In genomic region chr11:119228846-119229626, GRCm38 (mm10) we compare ENCODE assay signal across 8 mouse cellular contexts. TPM values are rescaled to one million over a fixed set of nuclear protein-coding genes. Genes with fewer than 3 reads are reported as not detected.
DNase-seq lines count a peak whose midpoint lies in the region; ATAC-seq and TF ChIP-seq lines count a peak whose summit lies in the region.

No protein-coding gene starts in this region.

- no peaks in the 10 kb centered on the region for H3K9me3 ChIP-seq in embryonic facial prominence, embryonic 13.5 days
- no peaks in the 10 kb centered on the region for H3K9me3 ChIP-seq in heart, embryonic 11.5 days (replicated peaks; ENCODE audit: control insufficient read depth, low read length)
- H3K9me3 ChIP-seq in midbrain, embryonic 16.5 days (replicated peaks; ENCODE audit: control insufficient read depth, low read length, poor library complexity, severe bottlenecking) = no peaks in the 10 kb centered on the region

- H3K4me2 ChIP-seq in embryonic facial prominence, embryonic 13.5 days = peak overlapping the region; percentile 88
- H3K4me2 ChIP-seq in heart, embryonic 11.5 days = peak overlapping the region; percentile 97
- peak overlapping the region; percentile 99 for H3K4me2 ChIP-seq in midbrain, embryonic 16.5 days (ENCODE audit: low read length)

- peaks cover 36% of the 10 kb centered on the region for H3K4me1 ChIP-seq in embryonic facial prominence, embryonic 13.5 days
- 0 out of 2 replicates have a peak, but pooled peaks cover 3% of the 10 kb centered on the region for H3K4me1 ChIP-seq in heart, embryonic 11.5 days (ENCODE audit: control insufficient read depth, insufficient read depth, low read length)
- H3K4me1 ChIP-seq in liver, adult 2 months (ENCODE audit: control insufficient read depth, insufficient read depth, low read length) = peaks cover 8% of the 10 kb centered on the region
- H3K4me1 ChIP-seq in midbrain, embryonic 16.5 days (ENCODE audit: control insufficient read depth, insufficient read depth, low read length) = peaks cover 34% of the 10 kb centered on the region

- no peak for TF ChIP-seq POLR2A in liver, adult 2 months (IDR thresholded peaks at IDR 0.05; ENCODE audit: extremely low read depth, insufficient read depth, low read length)

- peak overlapping the region; percentile 75 for H3K4me3 ChIP-seq in embryonic facial prominence, embryonic 13.5 days
- H3K4me3 ChIP-seq in heart, embryonic 11.5 days (ENCODE audit: low read depth, low read length) = peak overlapping the region; percentile 73
- peak overlapping the region; percentile 68 for H3K4me3 ChIP-seq in liver, adult 2 months (ENCODE audit: insufficient read depth, low read depth, low read length)
- H3K4me3 ChIP-seq in midbrain, embryonic 16.5 days (ENCODE audit: low read depth, low read length) = peak overlapping the region; percentile 70

- no peak for TF ChIP-seq CTCF in liver, adult 2 months (IDR thresholded peaks at IDR 0.05; ENCODE audit: low read depth, low read length)

- H3K27ac ChIP-seq in embryonic facial prominence, embryonic 13.5 days = peak overlapping the region; percentile 55
- H3K27ac ChIP-seq in heart, embryonic 11.5 days (ENCODE audit: low read depth, low read length) = no peak overlapping the region; the same call in 1 of the 2 replicates
- H3K27ac ChIP-seq in liver, adult 2 months (replicated peaks; ENCODE audit: insufficient read depth, low read depth, low read length) = peak overlapping the region; percentile 45
- H3K27ac ChIP-seq in midbrain, embryonic 16.5 days (ENCODE audit: low read length) = peak overlapping the region; percentile 80

- H3K27me3 ChIP-seq in embryonic facial prominence, embryonic 13.5 days = no peaks in the 10 kb centered on the region
- H3K27me3 ChIP-seq in heart, embryonic 11.5 days (ENCODE audit: control insufficient read depth, insufficient read depth, low read length) = peaks cover 5% of the 10 kb centered on the region; the same call in 1 of the 2 replicates
- H3K27me3 ChIP-seq in liver, adult 2 months (ENCODE audit: control insufficient read depth, insufficient read depth, low read length) = no peaks in the 10 kb centered on the region
- H3K27me3 ChIP-seq in midbrain, embryonic 16.5 days (ENCODE audit: control insufficient read depth, insufficient read depth, low read depth, low read length) = no peaks in the 10 kb centered on the region
- H3K27me3 ChIP-seq in splenic B cell, adult 2 months (ENCODE audit: control insufficient read depth, insufficient read depth, low read length, poor library complexity, severe bottlenecking) = no peaks in the 10 kb centered on the region

- peak; percentile 53 to 55 for DNase-seq in left cerebral cortex, adult 18-20 months (ENCODE audit: low spot score in 2 of 2)
- no peak for DNase-seq in left cerebral cortex, adult 11 months (ENCODE audit: low spot score)
- DNase-seq in kidney, adult 8-10 months = peak; percentile 51 to 65
- DNase-seq in liver, adult 2 months (ENCODE audit: extremely low read depth, low read depth, low spot score) = peak; percentile 80
- DNase-seq in splenic B cell, adult 2 months (ENCODE audit: low read depth, low spot score) = peak; percentile 88

- no peaks in the 10 kb centered on the region for H3K36me3 ChIP-seq in embryonic facial prominence, embryonic 13.5 days
- H3K36me3 ChIP-seq in heart, embryonic 11.5 days (ENCODE audit: control insufficient read depth, insufficient read depth, low read length) = no peaks in the 10 kb centered on the region
- no peaks in the 10 kb centered on the region for H3K36me3 ChIP-seq in liver, adult 2 months (ENCODE audit: control insufficient read depth, insufficient read depth, low read length)
- no peaks in the 10 kb centered on the region for H3K36me3 ChIP-seq in midbrain, embryonic 16.5 days (ENCODE audit: control insufficient read depth, insufficient read depth, low read length)
- H3K36me3 ChIP-seq in splenic B cell, adult 2 months (ENCODE audit: control insufficient read depth, insufficient read depth, low read length, poor library complexity, severe bottlenecking) = no peaks in the 10 kb centered on the region

- H3K79me2 ChIP-seq in liver, adult 2 months (ENCODE audit: control insufficient read depth, insufficient read depth, low read length) = peaks cover 9% of the 10 kb centered on the region

- peak; percentile 71 for ATAC-seq in embryonic facial prominence, embryonic 13.5 days (ENCODE audit: insufficient number of reproducible peaks, insufficient read depth, low FRiP score, low TSS enrichment, low read depth)
- peak; percentile 62; the same call in 1 of the 2 replicates for ATAC-seq in heart, embryonic 11.5 days (replicated peaks; ENCODE audit: insufficient number of reproducible peaks, low FRiP score, low TSS enrichment)
- peak; percentile 90 for ATAC-seq in midbrain, embryonic 16.5 days

- H3K9ac ChIP-seq in embryonic facial prominence, embryonic 13.5 days = peak overlapping the region; percentile 86
- no peak overlapping the region for H3K9ac ChIP-seq in heart, embryonic 11.5 days (ENCODE audit: low read depth, low read length)
- peak overlapping the region; percentile 67; the same call in 1 of the 2 replicates for H3K9ac ChIP-seq in liver, adult 2 months (ENCODE audit: low read depth, low read length)
- H3K9ac ChIP-seq in midbrain, embryonic 16.5 days (ENCODE audit: low read depth, low read length) = peak overlapping the region; percentile 84

- 1% methylated on average over 34 of the region's 34 CpGs for WGBS in embryonic facial prominence, embryonic 13.5 days
- WGBS in heart, embryonic 11.5 days (ENCODE audit: insufficient replicate concordance) = 3% methylated on average over 34 of the region's 34 CpGs
- 5% methylated on average over 34 of the region's 34 CpGs for WGBS in liver, adult 2 months
- under 1% methylated on average over 34 of the region's 34 CpGs for WGBS in midbrain, embryonic 16.5 days

RNA-seq across cellular contexts. Expression of gene Ccdc40, which starts 0.7 kb away (rescaled TPM):
- under 1 TPM; 0.70 to 0.91 TPM for total RNA-seq in left cerebral cortex, adult 18-20 months (2021)
- 6.7 and 7.1 TPM in 2 replicates for polyA plus RNA-seq in embryonic facial prominence, embryonic 13.5 days (2015; fragmentation: Nextera tagmentation; extraction: Ambion mirVana)
- polyA plus RNA-seq in heart, embryonic 11.5 days (2014; fragmentation: Nextera tagmentation; extraction: Ambion mirVana) = 3.5 and 4.0 TPM in 2 replicates
- total RNA-seq in liver, adult 2 months (2014; rRNA removed) = 0.07 and 0.09 TPM in 2 replicates
- 0.04 TPM in 1 of 2 replicates, not detected in the other for polyA plus RNA-seq in liver, adult 2 months (2012; rRNA removed)
- 18.0 and 20.1 TPM in 2 replicates for polyA plus RNA-seq in midbrain, embryonic 16.5 days (2015; fragmentation: Nextera tagmentation; extraction: Ambion mirVana)

RNA-seq across cellular contexts. Expression of gene Tbc1d16, which starts 0.7 kb away (rescaled TPM):
- 10 to 100 TPM; 24.8 to 27.5 TPM for total RNA-seq in left cerebral cortex, adult 18-20 months (2021)
- 22.7 and 24.9 TPM in 2 replicates for polyA plus RNA-seq in embryonic facial prominence, embryonic 13.5 days (2015; fragmentation: Nextera tagmentation; extraction: Ambion mirVana)
- 4.1 and 4.7 TPM in 2 replicates for polyA plus RNA-seq in heart, embryonic 11.5 days (2014; fragmentation: Nextera tagmentation; extraction: Ambion mirVana)
- 4.6 and 5.5 TPM in 2 replicates for total RNA-seq in liver, adult 2 months (2014; rRNA removed)
- 8.5 and 9.5 TPM in 2 replicates for polyA plus RNA-seq in liver, adult 2 months (2012; rRNA removed)
- 47.7 and 56.7 TPM in 2 replicates for polyA plus RNA-seq in midbrain, embryonic 16.5 days (2015; fragmentation: Nextera tagmentation; extraction: Ambion mirVana)

RNA-seq across cellular contexts. Expression of gene Gaa, which starts 38.7 kb away (rescaled TPM):
- total RNA-seq in left cerebral cortex, adult 18-20 months (2021) = 100 to 1,000 TPM; 242 to 279 TPM
- 58.5 and 61.0 TPM in 2 replicates for polyA plus RNA-seq in embryonic facial prominence, embryonic 13.5 days (2015; fragmentation: Nextera tagmentation; extraction: Ambion mirVana)
- 49.6 and 62.9 TPM in 2 replicates for polyA plus RNA-seq in heart, embryonic 11.5 days (2014; fragmentation: Nextera tagmentation; extraction: Ambion mirVana)
- total RNA-seq in liver, adult 2 months (2014; rRNA removed) = 22.4 and 49.3 TPM in 2 replicates
- polyA plus RNA-seq in liver, adult 2 months (2012; rRNA removed) = 108 and 119 TPM in 2 replicates
- 102 and 120 TPM in 2 replicates for polyA plus RNA-seq in midbrain, embryonic 16.5 days (2015; fragmentation: Nextera tagmentation; extraction: Ambion mirVana)
